Mouse (Mus musculus): ENCODE measurements around the gene Mgp. TPM values are rescaled to one million over a fixed set of nuclear protein-coding genes. Genes with fewer than 3 reads are reported as not detected.

Gene Mgp
- polyA plus RNA-seq, 1 experiment from 2014 or later = 8.2 TPM

- Histone ChIP-seq H3K4me3 (replicated peaks; ENCODE audit: low read length) (no peak overlapping the region), H3K4me2 (ENCODE audit: low read length) (no peak overlapping the region), H3K9ac (replicated peaks; ENCODE audit: low read depth, low read length) (no peak overlapping the region), H3K27me3 (replicated peaks; ENCODE audit: control insufficient read depth, insufficient read depth, low read length) (no peaks in the 10 kb centered on the region), H3K9me3 (ENCODE audit: control insufficient read depth, low read length) (no peaks in the 10 kb centered on the region), H3K27ac (ENCODE audit: low read length) (no peak overlapping the region), H3K4me1 (replicated peaks; ENCODE audit: control insufficient read depth, insufficient read depth, low read length) (no peaks in the 10 kb centered on the region), H3K36me3 (ENCODE audit: control insufficient read depth, insufficient read depth) (no peaks in the 10 kb centered on the region)
- no peak for ATAC-seq
- WGBS = 67% methylated on average over 11 of the region's 11 CpGs
Measured at GRCm38 (mm10) chr6:136857873-136858260, 17.8 kb downstream of the Mgp start.

DNA sequence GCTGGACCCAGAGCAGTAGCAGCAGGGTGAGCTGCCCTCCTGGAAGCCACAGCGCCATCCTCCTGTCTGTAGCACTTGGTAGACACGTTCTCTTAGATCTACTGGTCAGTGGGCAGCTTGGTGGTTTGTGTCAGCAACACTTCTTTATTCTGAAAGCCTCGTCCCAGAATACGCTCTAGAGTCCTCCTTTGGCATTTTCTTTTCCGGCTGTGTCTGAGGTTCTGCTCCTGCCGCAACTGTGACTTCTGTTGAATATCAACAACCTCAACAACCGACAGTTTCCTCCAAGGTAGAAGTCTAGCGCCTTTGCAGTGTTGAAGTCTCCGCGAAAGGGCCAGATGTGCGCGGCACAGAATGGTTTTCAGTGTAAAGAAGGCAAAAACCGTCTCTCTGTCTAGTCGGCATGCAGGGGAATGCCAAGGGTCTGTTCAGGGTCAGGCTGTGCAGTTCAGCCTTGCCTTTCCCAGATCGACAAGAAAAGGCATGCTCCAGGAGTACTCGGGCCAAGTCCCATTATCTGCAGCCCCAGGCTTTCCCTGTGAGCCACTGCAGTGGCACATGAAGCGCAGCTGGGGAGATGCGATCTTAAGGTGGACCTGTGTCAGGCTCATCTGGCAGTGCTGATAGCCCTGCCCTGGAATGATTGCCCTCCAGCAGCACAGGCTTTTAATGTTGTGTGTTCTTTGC is 18.3 kb downstream of the Mgp start, which contains the start of gene Art4:
Gene Art4, minus strand, starts transcription at position 548 of the 687 bp plus-strand sequence.
- no peaks in the 10 kb centered on the region for H3K9me3 ChIP-seq (ENCODE audit: control insufficient read depth, low read length)
- no peak within 1 kb of the TSS for H3K9ac ChIP-seq (replicated peaks; ENCODE audit: low read depth, low read length)
- no peaks in the 10 kb centered on the region for H3K4me1 ChIP-seq (replicated peaks; ENCODE audit: control insufficient read depth, insufficient read depth, low read length)
- no peak for ATAC-seq
- H3K36me3 ChIP-seq (ENCODE audit: control insufficient read depth, insufficient read depth) = no peaks in the 10 kb centered on the region
- H3K4me2 ChIP-seq (ENCODE audit: low read length) = no peak within 1 kb of the TSS
- WGBS = 81% methylated on average over 18 of the region's 18 CpGs
- H3K27ac ChIP-seq (ENCODE audit: low read length) = no peak within 1 kb of the TSS
- H3K27me3 ChIP-seq (replicated peaks; ENCODE audit: control insufficient read depth, insufficient read depth, low read length) = no peaks in the 10 kb centered on the region
- no peak within 1 kb of the TSS for H3K4me3 ChIP-seq (replicated peaks; ENCODE audit: low read length)

DNA sequence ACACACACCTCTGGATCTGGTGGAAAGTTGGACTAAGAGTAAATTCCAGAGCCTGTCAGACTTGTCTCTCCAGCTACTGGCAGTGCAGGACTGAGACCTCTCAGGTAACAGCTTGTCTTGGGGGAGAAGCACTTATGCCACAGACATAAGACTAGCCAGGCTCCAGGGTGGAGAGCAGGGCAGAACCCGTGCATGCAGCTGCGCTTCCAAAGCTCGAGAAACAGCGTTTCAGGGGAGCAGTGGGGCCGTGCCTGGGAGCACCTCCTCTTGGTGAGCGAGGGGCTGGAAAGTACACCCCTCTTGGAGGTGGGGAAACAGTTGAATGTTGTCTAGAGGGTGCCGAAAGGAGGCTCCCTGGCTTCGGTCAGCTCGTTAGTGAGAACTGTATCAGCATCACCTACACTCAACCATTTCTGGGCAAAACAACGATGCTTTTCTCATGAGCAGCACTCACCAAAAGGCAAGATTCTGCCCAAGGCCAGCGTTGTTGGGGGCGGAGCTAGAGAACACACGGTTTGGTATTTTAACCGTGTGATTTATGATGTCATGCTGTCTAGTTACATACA is 19.5 kb downstream of the Mgp start:
- no peak for ATAC-seq
- no peaks in the 10 kb centered on the region for H3K9me3 ChIP-seq (ENCODE audit: control insufficient read depth, low read length)
- 59% methylated on average over 14 of the region's 14 CpGs for WGBS

DNA sequence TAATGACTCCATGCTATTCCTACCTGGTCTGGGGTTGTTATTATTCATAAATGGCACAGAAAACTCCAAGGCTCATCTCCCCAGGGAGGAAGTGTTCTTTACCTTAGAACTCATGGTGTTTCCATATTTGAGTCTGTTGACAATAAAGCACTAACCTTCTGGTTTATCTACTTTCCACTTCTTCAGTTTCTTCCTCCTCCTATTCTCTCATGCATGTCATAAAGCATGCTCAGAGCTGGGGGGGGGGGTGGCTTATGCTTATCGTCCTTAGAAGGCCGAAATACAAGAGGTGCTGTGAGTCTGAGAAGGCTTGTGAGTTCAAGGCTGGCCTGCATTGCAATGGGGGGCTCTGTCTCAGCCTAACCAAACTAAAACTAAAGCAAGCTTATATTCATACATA is 20.4 kb downstream of the Mgp start:
- H3K36me3 ChIP-seq (ENCODE audit: control insufficient read depth, insufficient read depth) = no peaks in the 10 kb centered on the region
- H3K27ac ChIP-seq (ENCODE audit: low read length) = no peak overlapping the region
- no peak for ATAC-seq
- 77% methylated on average over 2 of the region's 2 CpGs for WGBS
- no peaks in the 10 kb centered on the region for H3K27me3 ChIP-seq (replicated peaks; ENCODE audit: control insufficient read depth, insufficient read depth, low read length)
- no peaks in the 10 kb centered on the region for H3K9me3 ChIP-seq (ENCODE audit: control insufficient read depth, low read length)
- no peak overlapping the region for H3K4me3 ChIP-seq (replicated peaks; ENCODE audit: low read length)
- H3K4me1 ChIP-seq (replicated peaks; ENCODE audit: control insufficient read depth, insufficient read depth, low read length) = no peaks in the 10 kb centered on the region
- H3K9ac ChIP-seq (replicated peaks; ENCODE audit: low read depth, low read length) = no peak overlapping the region
- H3K4me2 ChIP-seq (ENCODE audit: low read length) = no peak overlapping the region

More for the DNA sequence above, 19.5 kb downstream of the Mgp start:
- Histone ChIP-seq H3K36me3 (ENCODE audit: control insufficient read depth, insufficient read depth) (no peaks in the 10 kb centered on the region), H3K27me3 (replicated peaks; ENCODE audit: control insufficient read depth, insufficient read depth, low read length) (no peaks in the 10 kb centered on the region), H3K9ac (replicated peaks; ENCODE audit: low read depth, low read length) (no peak overlapping the region), H3K27ac (ENCODE audit: low read length) (no peak overlapping the region), H3K4me3 (replicated peaks; ENCODE audit: low read length) (no peak overlapping the region), H3K4me1 (replicated peaks; ENCODE audit: control insufficient read depth, insufficient read depth, low read length) (no peaks in the 10 kb centered on the region), H3K4me2 (ENCODE audit: low read length) (no peak overlapping the region)

DNA sequence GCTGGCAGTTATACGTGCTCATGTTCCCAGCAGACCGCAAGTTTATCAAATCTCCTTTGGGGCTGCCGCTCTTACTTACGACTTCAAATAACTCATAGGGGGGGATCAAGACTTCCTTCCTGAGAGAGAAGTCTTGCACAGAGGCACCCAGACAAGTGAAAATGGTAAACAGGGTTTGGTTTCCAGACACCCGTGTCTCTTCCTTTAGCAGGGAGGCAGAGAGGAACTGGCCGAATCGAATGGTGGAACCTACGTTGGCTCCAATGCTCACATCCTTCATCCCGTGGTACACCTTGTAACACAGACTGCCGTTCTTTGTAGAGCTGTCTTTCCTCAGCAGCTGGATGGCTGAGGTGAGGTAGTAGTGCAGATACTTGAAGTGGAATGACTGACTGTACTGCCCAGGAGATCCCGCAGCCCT is 21.3 kb downstream of the Mgp start:
- no peak overlapping the region for H3K4me3 ChIP-seq (replicated peaks; ENCODE audit: low read length)
- no peaks in the 10 kb centered on the region for H3K36me3 ChIP-seq (ENCODE audit: control insufficient read depth, insufficient read depth)
- WGBS = 92% methylated on average over 11 of the region's 11 CpGs
- ATAC-seq = no peak
- no peaks in the 10 kb centered on the region for H3K27me3 ChIP-seq (replicated peaks; ENCODE audit: control insufficient read depth, insufficient read depth, low read length)
- no peak overlapping the region for H3K9ac ChIP-seq (replicated peaks; ENCODE audit: low read depth, low read length)
- H3K4me2 ChIP-seq (ENCODE audit: low read length) = no peak overlapping the region
- no peaks in the 10 kb centered on the region for H3K4me1 ChIP-seq (replicated peaks; ENCODE audit: control insufficient read depth, insufficient read depth, low read length)
- no peaks in the 10 kb centered on the region for H3K9me3 ChIP-seq (ENCODE audit: control insufficient read depth, low read length)
- H3K27ac ChIP-seq (ENCODE audit: low read length) = no peak overlapping the region

- Histone ChIP-seq H3K27me3 (replicated peaks; ENCODE audit: control insufficient read depth, insufficient read depth, low read length) (no peaks in the 10 kb centered on the region), H3K27ac (ENCODE audit: low read length) (no peak overlapping the region), H3K4me3 (replicated peaks; ENCODE audit: low read length) (no peak overlapping the region), H3K4me1 (replicated peaks; ENCODE audit: control insufficient read depth, insufficient read depth, low read length) (no peaks in the 10 kb centered on the region), H3K36me3 (ENCODE audit: control insufficient read depth, insufficient read depth) (no peaks in the 10 kb centered on the region), H3K9me3 (ENCODE audit: control insufficient read depth, low read length) (no peaks in the 10 kb centered on the region), H3K4me2 (ENCODE audit: low read length) (no peak overlapping the region), H3K9ac (replicated peaks; ENCODE audit: low read depth, low read length) (no peak overlapping the region)
- ATAC-seq = no peak
- WGBS = 55% methylated on average over 3 of the region's 3 CpGs
Measured at GRCm38 (mm10) chr6:136852762-136853161, 22.9 kb downstream of the Mgp start.

DNA sequence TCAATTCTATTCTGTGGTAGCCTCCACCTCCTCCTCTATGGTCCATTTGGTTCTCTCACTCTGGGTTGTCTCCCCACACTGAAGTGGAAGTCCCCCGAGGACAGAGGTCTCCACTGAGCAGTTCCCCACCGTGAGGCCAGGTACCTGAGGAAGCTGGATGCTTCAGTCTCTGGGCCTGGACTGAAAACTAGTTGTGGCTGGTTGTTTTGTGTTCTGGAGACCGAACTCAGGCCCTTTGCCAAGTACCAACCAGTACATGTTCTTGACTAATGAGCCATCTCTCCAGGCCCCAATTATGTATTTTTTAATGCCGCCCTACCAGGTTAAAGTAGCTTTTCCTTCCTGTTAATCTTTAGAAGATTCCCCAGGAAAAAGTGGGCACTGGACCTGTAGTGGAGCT is 23.3 kb downstream of the Mgp start:
- H3K9me3 ChIP-seq (ENCODE audit: control insufficient read depth, low read length) = no peaks in the 10 kb centered on the region
- no peak for ATAC-seq

DNA sequence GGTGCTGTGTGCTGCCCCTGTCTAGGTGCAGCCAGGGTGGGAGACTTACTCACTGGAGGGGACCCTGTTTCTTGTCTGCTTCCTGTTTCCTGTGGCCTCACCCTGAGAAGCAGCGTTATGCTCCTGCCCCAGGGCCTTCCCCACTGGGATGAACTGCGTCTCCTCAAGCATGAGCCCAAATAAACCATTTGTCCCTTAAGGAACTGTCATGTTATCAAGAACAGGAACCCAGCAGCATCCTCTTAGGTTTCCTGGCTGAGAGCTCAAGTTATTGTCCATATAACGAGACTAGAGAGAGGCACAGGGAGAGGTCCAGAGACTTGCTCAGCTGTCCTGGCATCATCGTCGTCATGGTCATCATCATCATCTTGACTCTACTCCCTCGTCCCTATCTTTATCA is 25.4 kb downstream of the Mgp start:
- Histone ChIP-seq H3K9ac (replicated peaks; ENCODE audit: low read depth, low read length) (no peak overlapping the region), H3K9me3 (ENCODE audit: control insufficient read depth, low read length) (no peaks in the 10 kb centered on the region), H3K36me3 (ENCODE audit: control insufficient read depth, insufficient read depth) (no peaks in the 10 kb centered on the region), H3K4me2 (ENCODE audit: low read length) (no peak overlapping the region), H3K4me1 (replicated peaks; ENCODE audit: control insufficient read depth, insufficient read depth, low read length) (no peaks in the 10 kb centered on the region), H3K27me3 (replicated peaks; ENCODE audit: control insufficient read depth, insufficient read depth, low read length) (no peaks in the 10 kb centered on the region), H3K27ac (ENCODE audit: low read length) (no peak overlapping the region), H3K4me3 (replicated peaks; ENCODE audit: low read length) (no peak overlapping the region)
- ATAC-seq = no peak
- WGBS = 81% methylated on average over 6 of the region's 6 CpGs

More for the DNA sequence above, 23.3 kb downstream of the Mgp start:
- Histone ChIP-seq H3K4me2 (ENCODE audit: low read length) (no peak overlapping the region), H3K27me3 (replicated peaks; ENCODE audit: control insufficient read depth, insufficient read depth, low read length) (no peaks in the 10 kb centered on the region), H3K9ac (replicated peaks; ENCODE audit: low read depth, low read length) (no peak overlapping the region), H3K4me1 (replicated peaks; ENCODE audit: control insufficient read depth, insufficient read depth, low read length) (no peaks in the 10 kb centered on the region), H3K36me3 (ENCODE audit: control insufficient read depth, insufficient read depth) (no peaks in the 10 kb centered on the region), H3K4me3 (replicated peaks; ENCODE audit: low read length) (no peak overlapping the region), H3K27ac (ENCODE audit: low read length) (no peak overlapping the region)
- WGBS = 77% methylated on average over 4 of the region's 4 CpGs

DNA sequence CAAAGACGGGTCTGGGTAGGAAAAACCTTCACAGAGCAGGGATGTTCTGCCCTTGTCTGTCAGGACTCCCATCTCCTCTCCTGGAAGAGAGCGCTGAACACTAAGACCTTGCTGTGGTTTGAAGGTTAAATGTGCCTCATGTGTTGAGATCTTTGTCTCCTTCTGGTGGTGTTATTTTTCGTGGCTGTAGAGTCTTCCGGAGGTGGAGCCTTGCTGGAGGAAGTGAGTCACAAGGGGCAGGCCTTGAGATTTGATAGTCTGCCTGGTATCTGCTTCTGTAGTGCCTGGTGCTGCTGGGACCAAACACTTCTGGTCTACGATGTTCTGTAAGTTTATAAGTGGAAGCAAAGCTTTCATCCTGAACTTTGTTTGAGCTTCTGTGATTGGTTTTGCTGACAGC is 26.7 kb downstream of the Mgp start:
- Histone ChIP-seq H3K27ac (ENCODE audit: low read length) (no peak overlapping the region), H3K9ac (replicated peaks; ENCODE audit: low read depth, low read length) (no peak overlapping the region), H3K4me3 (replicated peaks; ENCODE audit: low read length) (no peak overlapping the region), H3K4me2 (ENCODE audit: low read length) (no peak overlapping the region), H3K4me1 (replicated peaks; ENCODE audit: control insufficient read depth, insufficient read depth, low read length) (no peaks in the 10 kb centered on the region), H3K27me3 (replicated peaks; ENCODE audit: control insufficient read depth, insufficient read depth, low read length) (no peaks in the 10 kb centered on the region), H3K36me3 (ENCODE audit: control insufficient read depth, insufficient read depth) (no peaks in the 10 kb centered on the region), H3K9me3 (ENCODE audit: control insufficient read depth, low read length) (no peaks in the 10 kb centered on the region)
- 90% methylated on average over 5 of the region's 5 CpGs for WGBS
- no peak for ATAC-seq
